Mouse (Mus musculus): Measurements from ENCODE around the gene Ccdc12. TPM values are rescaled to one million over a fixed set of nuclear protein-coding genes. Genes with fewer than 3 reads are reported as not detected.
A peak's percentile ranks its signal among the peaks of the same experiment; 100 is the strongest.

Ccdc12 gene
- polyA plus RNA-seq, 1 experiment from 2014 or later: 134 TPM

- no peak overlapping the region for H3K27ac ChIP-seq (ENCODE audit: low read depth, low read length)
- ATAC-seq (ENCODE audit: insufficient read depth, low FRiP score, low TSS enrichment): no peak
Measured at GRCm38 (mm10) chr9:110642812-110643524, 13.3 kb upstream of the Ccdc12 start.

GRCm38 (mm10) chr9:110643787-110644186 lies 12.5 kb upstream of the Ccdc12 start:
- Histone ChIP-seq H3K4me2 (ENCODE audit: low read depth) (no peak overlapping the region), H3K27ac (ENCODE audit: low read depth, low read length) (no peak overlapping the region), H3K27me3 (ENCODE audit: control insufficient read depth, insufficient read depth, low read length) (no peaks in the 10 kb centered on the region), H3K9ac (ENCODE audit: low read length) (no peak overlapping the region), H3K4me1 (ENCODE audit: control insufficient read depth, insufficient read depth, low read length) (no peaks in the 10 kb centered on the region), H3K4me3 (ENCODE audit: low read depth, low read length) (no peak overlapping the region), H3K9me3 (ENCODE audit: control insufficient read depth, low read length) (no peaks in the 10 kb centered on the region), H3K36me3 (ENCODE audit: control insufficient read depth, insufficient read depth, low read length) (no peaks in the 10 kb centered on the region)
- 73% methylated on average over 9 of the region's 9 CpGs for WGBS
- no peak for ATAC-seq (ENCODE audit: insufficient read depth, low FRiP score, low TSS enrichment)
- DNase-seq (ENCODE audit: low spot score): no peak

More at GRCm38 (mm10) chr9:110642812-110643524, 13.3 kb upstream of the Ccdc12 start:
- no peak for DNase-seq (ENCODE audit: low spot score)
- no peaks in the 10 kb centered on the region for H3K9me3 ChIP-seq (ENCODE audit: control insufficient read depth, low read length)
- no peak overlapping the region for H3K4me3 ChIP-seq (ENCODE audit: low read depth, low read length)
- 55% methylated on average over 5 of the region's 5 CpGs for WGBS
- H3K27me3 ChIP-seq (ENCODE audit: control insufficient read depth, insufficient read depth, low read length): no peaks in the 10 kb centered on the region
- no peaks in the 10 kb centered on the region for H3K4me1 ChIP-seq (ENCODE audit: control insufficient read depth, insufficient read depth, low read length)
- no peak overlapping the region for H3K4me2 ChIP-seq (ENCODE audit: low read depth)
- H3K36me3 ChIP-seq (ENCODE audit: control insufficient read depth, insufficient read depth, low read length): no peaks in the 10 kb centered on the region
- H3K9ac ChIP-seq (ENCODE audit: low read length): no peak overlapping the region

GRCm38 (mm10) chr9:110644295-110644694 lies 12.0 kb upstream of the Ccdc12 start:
- no peaks in the 10 kb centered on the region for H3K9me3 ChIP-seq (ENCODE audit: control insufficient read depth, low read length)
- H3K27ac ChIP-seq (ENCODE audit: low read depth, low read length): no peak overlapping the region
- H3K4me3 ChIP-seq (ENCODE audit: low read depth, low read length): no peak overlapping the region
- no peaks in the 10 kb centered on the region for H3K36me3 ChIP-seq (ENCODE audit: control insufficient read depth, insufficient read depth, low read length)
- H3K4me1 ChIP-seq (ENCODE audit: control insufficient read depth, insufficient read depth, low read length): no peaks in the 10 kb centered on the region
- 92% methylated on average over 10 of the region's 10 CpGs for WGBS
- H3K27me3 ChIP-seq (ENCODE audit: control insufficient read depth, insufficient read depth, low read length): no peaks in the 10 kb centered on the region
- ATAC-seq (ENCODE audit: insufficient read depth, low FRiP score, low TSS enrichment) (no peak), DNase-seq (ENCODE audit: low spot score) (no peak)
- no peak overlapping the region for H3K9ac ChIP-seq (ENCODE audit: low read length)
- H3K4me2 ChIP-seq (ENCODE audit: low read depth): no peak overlapping the region

- H3K9ac ChIP-seq (ENCODE audit: low read length): no peak overlapping the region
- H3K4me2 ChIP-seq (ENCODE audit: low read depth): no peak overlapping the region
- H3K27ac ChIP-seq (ENCODE audit: low read depth, low read length): no peak overlapping the region
- ATAC-seq (ENCODE audit: insufficient read depth, low FRiP score, low TSS enrichment) (no peak), DNase-seq (ENCODE audit: low spot score) (no peak)
- no peak overlapping the region for H3K4me3 ChIP-seq (ENCODE audit: low read depth, low read length)
- WGBS: 88% methylated on average over 9 of the region's 9 CpGs
- no peaks in the 10 kb centered on the region for H3K27me3 ChIP-seq (ENCODE audit: control insufficient read depth, insufficient read depth, low read length)
- H3K36me3 ChIP-seq (ENCODE audit: control insufficient read depth, insufficient read depth, low read length): no peaks in the 10 kb centered on the region
- H3K4me1 ChIP-seq (ENCODE audit: control insufficient read depth, insufficient read depth, low read length): peaks cover 8% of the 10 kb centered on the region; the same call in 1 of the 2 replicates
- no peaks in the 10 kb centered on the region for H3K9me3 ChIP-seq (ENCODE audit: control insufficient read depth, low read length)
Measured at GRCm38 (mm10) chr9:110645219-110645618, 11.1 kb upstream of the Ccdc12 start.

GRCm38 (mm10) chr9:110649775-110650174 lies 6.5 kb upstream of the Ccdc12 start:
- DNase-seq (ENCODE audit: low spot score): no peak
- no peaks in the 10 kb centered on the region for H3K9me3 ChIP-seq (ENCODE audit: control insufficient read depth, low read length)
- H3K4me2 ChIP-seq (ENCODE audit: low read depth): no peak overlapping the region

GRCm38 (mm10) chr9:110651931-110652722 lies 4.2 kb upstream of the Ccdc12 start:
- H3K4me2 ChIP-seq (ENCODE audit: low read depth): peak overlapping the region; percentile 12; the same call in 1 of the 2 replicates
- H3K9ac ChIP-seq (ENCODE audit: low read length): no peak overlapping the region
- no peak overlapping the region for H3K4me3 ChIP-seq (ENCODE audit: low read depth, low read length)
- peaks cover 25% of the 10 kb centered on the region for H3K27me3 ChIP-seq (ENCODE audit: control insufficient read depth, insufficient read depth, low read length)
- no peak overlapping the region for H3K27ac ChIP-seq (ENCODE audit: low read depth, low read length)
- peaks cover 30% of the 10 kb centered on the region for H3K4me1 ChIP-seq (ENCODE audit: control insufficient read depth, insufficient read depth, low read length)
- H3K36me3 ChIP-seq (ENCODE audit: control insufficient read depth, insufficient read depth, low read length): no peaks in the 10 kb centered on the region
- 39% methylated on average over 13 of the region's 13 CpGs for WGBS
- ATAC-seq (ENCODE audit: insufficient read depth, low FRiP score, low TSS enrichment) (no peak), DNase-seq (ENCODE audit: low spot score) (no peak)
- no peaks in the 10 kb centered on the region for H3K9me3 ChIP-seq (ENCODE audit: control insufficient read depth, low read length)

More at GRCm38 (mm10) chr9:110649775-110650174, 6.5 kb upstream of the Ccdc12 start:
- Histone ChIP-seq H3K4me1 (ENCODE audit: control insufficient read depth, insufficient read depth, low read length) (peaks cover 24% of the 10 kb centered on the region; the same call in 1 of the 2 replicates), H3K27ac (ENCODE audit: low read depth, low read length) (no peak overlapping the region), H3K36me3 (ENCODE audit: control insufficient read depth, insufficient read depth, low read length) (no peaks in the 10 kb centered on the region), H3K9ac (ENCODE audit: low read length) (no peak overlapping the region), H3K4me3 (ENCODE audit: low read depth, low read length) (no peak overlapping the region), H3K27me3 (ENCODE audit: control insufficient read depth, insufficient read depth, low read length) (peaks cover 25% of the 10 kb centered on the region)
- no peak for ATAC-seq (ENCODE audit: insufficient read depth, low FRiP score, low TSS enrichment)

GRCm38 (mm10) chr9:110652963-110653654 lies 3.2 kb upstream of the Ccdc12 start:
- Histone ChIP-seq H3K4me1 (ENCODE audit: control insufficient read depth, insufficient read depth, low read length) (peaks cover 33% of the 10 kb centered on the region), H3K9ac (ENCODE audit: low read length) (peak overlapping the region; percentile 66), H3K27me3 (ENCODE audit: control insufficient read depth, insufficient read depth, low read length) (peaks cover 25% of the 10 kb centered on the region), H3K27ac (ENCODE audit: low read depth, low read length) (no peak overlapping the region), H3K36me3 (ENCODE audit: control insufficient read depth, insufficient read depth, low read length) (no peaks in the 10 kb centered on the region), H3K9me3 (ENCODE audit: control insufficient read depth, low read length) (no peaks in the 10 kb centered on the region), H3K4me2 (ENCODE audit: low read depth) (peak overlapping the region; percentile 99), H3K4me3 (ENCODE audit: low read depth, low read length) (peak overlapping the region; percentile 68)
- DNase-seq (ENCODE audit: low spot score): no peak
- 22% methylated on average over 14 of the region's 14 CpGs for WGBS
- ATAC-seq (ENCODE audit: insufficient read depth, low FRiP score, low TSS enrichment): no peak

GRCm38 (mm10) chr9:110653655-110654461 lies 2.4 kb upstream of the Ccdc12 start, which contains the start of gene Nbeal2:
Gene Nbeal2 (minus strand): TSS chr9:110654161.
- Histone ChIP-seq H3K4me2 (ENCODE audit: low read depth) (peak within 1 kb of the TSS; percentile 99), H3K27me3 (ENCODE audit: control insufficient read depth, insufficient read depth, low read length) (peaks cover 25% of the 10 kb centered on the region), H3K9ac (ENCODE audit: low read length) (peak within 1 kb of the TSS; percentile 66), H3K27ac (ENCODE audit: low read depth, low read length) (no peak within 1 kb of the TSS), H3K9me3 (ENCODE audit: control insufficient read depth, low read length) (no peaks in the 10 kb centered on the region), H3K36me3 (ENCODE audit: control insufficient read depth, insufficient read depth, low read length) (no peaks in the 10 kb centered on the region), H3K4me1 (ENCODE audit: control insufficient read depth, insufficient read depth, low read length) (peaks cover 33% of the 10 kb centered on the region), H3K4me3 (ENCODE audit: low read depth, low read length) (peak within 1 kb of the TSS; percentile 68)
- DNase-seq (ENCODE audit: low spot score) (peak; percentile 85), ATAC-seq (ENCODE audit: insufficient read depth, low FRiP score, low TSS enrichment) (peak; percentile 54)
- under 1% methylated on average over 75 of the region's 75 CpGs for WGBS

Data from neural tube, embryonic 11.5 days (tissue).